ENCODE assay signal across 27 mouse cellular contexts in the genomic region with DNA sequence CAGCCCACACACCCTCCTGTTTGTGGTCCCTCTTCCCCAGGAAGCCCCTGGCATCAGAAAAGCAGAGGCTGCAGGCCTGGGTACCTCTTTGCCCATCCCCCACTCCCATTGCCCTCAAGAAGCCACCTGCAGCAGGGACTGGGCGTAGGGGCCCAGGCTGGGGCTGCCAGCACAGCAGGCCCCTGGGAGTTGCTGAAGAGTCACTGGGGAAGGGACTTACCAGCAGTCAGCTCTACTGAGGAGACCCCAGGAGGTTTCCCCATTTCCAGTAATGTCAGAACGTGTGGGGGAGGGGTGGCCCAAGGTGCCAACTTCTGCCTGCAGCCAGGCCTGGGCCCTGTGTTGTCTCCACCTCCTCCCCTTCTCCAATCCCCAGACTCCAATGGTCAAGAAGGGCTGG. TPM values are rescaled to one million over a fixed set of nuclear protein-coding genes. Genes with fewer than 3 reads are reported as not detected.
DNase-seq lines count a peak whose midpoint lies in the region; ATAC-seq and TF ChIP-seq lines count a peak whose summit lies in the region.
"Had no signal": no experiment of that assay in that cellular context is flagged by ENCODE, and none has a peak within 500 bp of the region (broad histone marks: within the 10 kb centered on the region; RNA-seq: fewer than 3 reads in every experiment).

No protein-coding gene starts in this region.

- H3K4me3 ChIP-seq in liver, postnatal 0 days (ENCODE audit: low read depth, low read length) = no peak overlapping the region
- no peak overlapping the region for H3K4me3 ChIP-seq in liver, embryonic 12.5 days
- no peak overlapping the region for H3K4me3 ChIP-seq in liver, embryonic 11.5 days (ENCODE audit: low read depth, low read length)
- H3K4me3 ChIP-seq: forebrain, embryonic 12.5 days; limb, embryonic 10.5 days; megakaryocyte, embryonic 14.5 days; midbrain, embryonic 13.5 days had no signal

- ATAC-seq in liver, postnatal 0 days = peak; percentile 35; the same call in 1 of the 2 replicates
- ATAC-seq in liver, embryonic 12.5 days = no peak
- peak; percentile 14 to 22; a peak in 2 of 4 replicates for ATAC-seq in hematopoietic stem cell, adult 5-6 weeks (replicated peaks in 1 of 2; ENCODE audit: insufficient read depth in 1 of 2, low FRiP score in 2 of 2, low TSS enrichment in 1 of 2, low read depth in 1 of 2, poor library complexity in 2 of 2, severe bottlenecking in 2 of 2)
- no peak for ATAC-seq in liver, embryonic 11.5 days (replicated peaks; ENCODE audit: low FRiP score)
- ATAC-seq in granulocyte monocyte progenitor cell, adult 5-6 weeks (replicated peaks; ENCODE audit: poor library complexity, severe bottlenecking) = no peak
- ATAC-seq: inflammation-experienced regulatory T-cells, adult 6 months; midbrain, embryonic 13.5 days had no signal

- H3K4me1 ChIP-seq in liver, postnatal 0 days (ENCODE audit: insufficient read depth) = peaks cover 2% of the 10 kb centered on the region; the same call in 1 of the 2 replicates
- H3K4me1 ChIP-seq in liver, embryonic 12.5 days = no peaks in the 10 kb centered on the region
- H3K4me1 ChIP-seq in liver, embryonic 11.5 days (replicated peaks; ENCODE audit: control insufficient read depth, insufficient read depth, low read length) = no peaks in the 10 kb centered on the region

- TF ChIP-seq EP300 in liver, postnatal 0 days (IDR thresholded peaks at IDR 0.05; ENCODE audit: low read depth) = no peak

- no peak overlapping the region for H3K9ac ChIP-seq in liver, postnatal 0 days (replicated peaks)
- no peak overlapping the region for H3K9ac ChIP-seq in liver, embryonic 12.5 days
- H3K9ac ChIP-seq in liver, embryonic 11.5 days (ENCODE audit: low read depth, low read length) = no peak overlapping the region
- H3K9ac ChIP-seq: forebrain, embryonic 12.5 days; hindbrain, embryonic 14.5 days; midbrain, embryonic 13.5 days had no signal

- DNase-seq in liver, postnatal 0 days = peak; percentile 42
- DNase-seq in thymus, postnatal 10 days (ENCODE audit: low spot score in 2 of 2) = peak; percentile 84 to 86
- DNase-seq in liver, embryonic 11.5 days (ENCODE audit: low spot score) = no peak
- DNase-seq in spleen, adult 12 weeks (ENCODE audit: low spot score) = no peak
- DNase-seq: adrenal gland, postnatal 25 days; cerebellum, adult 9-10 months; heart, postnatal 10 days; kidney, adult 18-20 months; kidney, postnatal 10 days; liver; lung, adult 2 months; right cerebral cortex, postnatal 14 days had no signal

- WGBS in liver, postnatal 0 days (ENCODE audit: insufficient replicate concordance) = 62% methylated on average over 2 of the region's 2 CpGs
- 59% methylated on average over 2 of the region's 2 CpGs for WGBS in liver, embryonic 12.5 days (ENCODE audit: insufficient replicate concordance)
- WGBS in liver, embryonic 11.5 days = 65% methylated on average over 2 of the region's 2 CpGs

- TF ChIP-seq CTCF in liver, postnatal 0 days (IDR thresholded peaks at IDR 0.05; ENCODE audit: low read depth) = no peak

- H3K9me3 ChIP-seq in liver, postnatal 0 days (ENCODE audit: low read length) = no peaks in the 10 kb centered on the region
- H3K9me3 ChIP-seq in liver, embryonic 12.5 days (replicated peaks) = no peaks in the 10 kb centered on the region; the same call in 1 of the 2 replicates
- no peaks in the 10 kb centered on the region for H3K9me3 ChIP-seq in liver, embryonic 11.5 days (ENCODE audit: control insufficient read depth, low read length)
- H3K9me3 ChIP-seq: forebrain, embryonic 12.5 days; limb, embryonic 10.5 days; megakaryocyte, embryonic 14.5 days; midbrain, embryonic 13.5 days had no signal

- no peaks in the 10 kb centered on the region for H3K27me3 ChIP-seq in liver, postnatal 0 days (ENCODE audit: insufficient read depth, low read length)
- H3K27me3 ChIP-seq in liver, embryonic 12.5 days (replicated peaks) = no peaks in the 10 kb centered on the region
- H3K27me3 ChIP-seq in liver, embryonic 11.5 days (replicated peaks; ENCODE audit: control insufficient read depth, insufficient read depth, low read length) = no peaks in the 10 kb centered on the region
- H3K27me3 ChIP-seq: forebrain, embryonic 12.5 days; midbrain, embryonic 13.5 days had no signal

- no peak overlapping the region for H3K4me2 ChIP-seq in liver, postnatal 0 days (ENCODE audit: low read depth, low read length)
- no peak overlapping the region for H3K4me2 ChIP-seq in liver, embryonic 12.5 days
- no peak overlapping the region for H3K4me2 ChIP-seq in liver, embryonic 11.5 days
- H3K4me2 ChIP-seq: forebrain, embryonic 12.5 days; hindbrain, embryonic 14.5 days; midbrain, embryonic 13.5 days had no signal

- no peaks in the 10 kb centered on the region for H3K36me3 ChIP-seq in liver, postnatal 0 days (replicated peaks; ENCODE audit: insufficient read depth, low read length)
- H3K36me3 ChIP-seq in liver, embryonic 12.5 days = no peaks in the 10 kb centered on the region
- H3K36me3 ChIP-seq in liver, embryonic 11.5 days (ENCODE audit: control insufficient read depth, insufficient read depth, low read length) = no peaks in the 10 kb centered on the region
- H3K36me3 ChIP-seq: forebrain, embryonic 12.5 days; limb, embryonic 10.5 days; midbrain, embryonic 13.5 days had no signal

- no peak overlapping the region for H3K27ac ChIP-seq in liver, postnatal 0 days (ENCODE audit: low read depth)
- no peak overlapping the region for H3K27ac ChIP-seq in liver, embryonic 12.5 days
- no peak overlapping the region for H3K27ac ChIP-seq in liver, embryonic 11.5 days (ENCODE audit: low read depth, low read length)
- H3K27ac ChIP-seq: forebrain, embryonic 12.5 days; hindbrain, embryonic 14.5 days; limb, embryonic 10.5 days; midbrain, embryonic 13.5 days had no signal

RNA-seq across cellular contexts. Expression of a gene that starts 29.0 kb away (rescaled TPM):
- 6.6 and 7.1 TPM in 2 replicates for polyA plus RNA-seq in liver, postnatal 0 days (2015; fragmentation: Nextera tagmentation; extraction: Ambion mirVana)
- polyA plus RNA-seq in liver, embryonic 12.5 days (2016; fragmentation: Nextera tagmentation; extraction: Ambion mirVana) = 1.7 TPM in 2 replicates
- total RNA-seq in hematopoietic stem cell, adult 5-6 weeks (2017) = 5.4 and 5.9 TPM in 2 replicates
- polyA plus RNA-seq in liver, embryonic 11.5 days (2014; fragmentation: Nextera tagmentation; extraction: Ambion mirVana) = 1.5 and 1.7 TPM in 2 replicates
- total RNA-seq in granulocyte monocyte progenitor cell, adult 5-6 weeks (2014; fragmentation: Nextera tagmentation) = 1.2 and 6.5 TPM in 2 replicates
- 0.10 and 2.9 TPM in 2 replicates for total RNA-seq in granulocyte monocyte progenitor cell, adult 5-6 weeks (2017)

RNA-seq across cellular contexts. Expression of a gene that starts 41.7 kb away (rescaled TPM):
- polyA plus RNA-seq in liver, postnatal 0 days (2015; fragmentation: Nextera tagmentation; extraction: Ambion mirVana) = not detected in 2 replicates
- not detected in 2 replicates for polyA plus RNA-seq in liver, embryonic 12.5 days (2016; fragmentation: Nextera tagmentation; extraction: Ambion mirVana)
- total RNA-seq in hematopoietic stem cell, adult 5-6 weeks (2017) = not detected in 2 replicates
- not detected in 2 replicates for polyA plus RNA-seq in liver, embryonic 11.5 days (2014; fragmentation: Nextera tagmentation; extraction: Ambion mirVana)
- total RNA-seq in granulocyte monocyte progenitor cell, adult 5-6 weeks (2014; fragmentation: Nextera tagmentation) = not detected in 2 replicates
- total RNA-seq in granulocyte monocyte progenitor cell, adult 5-6 weeks (2017) = not detected in 2 replicates
- total RNA-seq: adrenal gland, postnatal 25 days; gastrocnemius, adult 18-20 months; gastrocnemius, postnatal 4 days; heart, postnatal 10 days; layer of hippocampus, postnatal 14 days; monocyte, adult 5-6 weeks had no signal
- polyA plus RNA-seq: embryonic facial prominence, embryonic 11.5 days; forebrain, embryonic 12.5 days; hindbrain, embryonic 14.5 days; inflammation-experienced regulatory T-cells, adult 6 months; limb, embryonic 10.5 days; lung, adult 2 months; midbrain, embryonic 13.5 days; spleen, adult 2 months had no signal

RNA-seq across cellular contexts. Expression of a gene that starts 53.2 kb away (rescaled TPM):
- 193 and 197 TPM in 2 replicates for polyA plus RNA-seq in liver, postnatal 0 days (2015; fragmentation: Nextera tagmentation; extraction: Ambion mirVana)
- 370 and 373 TPM in 2 replicates for polyA plus RNA-seq in liver, embryonic 12.5 days (2016; fragmentation: Nextera tagmentation; extraction: Ambion mirVana)
- 114 and 124 TPM in 2 replicates for total RNA-seq in hematopoietic stem cell, adult 5-6 weeks (2017)
- 430 and 440 TPM in 2 replicates for polyA plus RNA-seq in liver, embryonic 11.5 days (2014; fragmentation: Nextera tagmentation; extraction: Ambion mirVana)
- 93.9 and 128 TPM in 2 replicates for total RNA-seq in granulocyte monocyte progenitor cell, adult 5-6 weeks (2014; fragmentation: Nextera tagmentation)
- total RNA-seq in granulocyte monocyte progenitor cell, adult 5-6 weeks (2017) = 200 and 221 TPM in 2 replicates
- total RNA-seq: gastrocnemius, adult 18-20 months had no signal

Comparison
In these comparisons a context has a peak if more than half of its experiments do, and no peak if none do; other contexts are left out.
1. ATAC-seq: peak in liver, postnatal 0 days (single experiment) and hematopoietic stem cell, adult 5-6 weeks (2 of 2); none in liver, embryonic 12.5 days (single experiment), liver, embryonic 11.5 days (single experiment) and granulocyte monocyte progenitor cell, adult 5-6 weeks (single experiment).
2. DNase-seq: peak in liver, postnatal 0 days (single experiment) and thymus, postnatal 10 days (2 of 2); none in liver, embryonic 11.5 days (single experiment) and spleen, adult 12 weeks (single experiment).